In the genomic region with DNA sequence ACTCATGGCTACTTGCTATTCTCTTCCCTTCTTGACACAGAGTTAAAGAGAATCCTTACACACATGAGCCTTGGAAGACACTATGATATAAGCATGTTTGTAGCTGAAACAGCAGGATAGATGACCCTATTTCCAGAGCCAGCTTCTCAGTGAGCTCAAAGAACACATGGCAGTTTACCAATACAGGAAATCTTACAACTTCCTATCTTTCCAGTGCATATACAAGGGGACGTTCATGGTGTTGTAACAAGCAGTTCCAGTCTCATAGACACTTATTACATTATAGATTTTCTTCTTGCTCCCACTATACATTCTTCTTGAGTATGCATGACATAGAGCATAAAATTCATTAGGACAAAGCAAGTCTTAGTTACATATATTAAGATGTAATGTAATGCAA, we compare ENCODE assay signal across 33 mouse cellular contexts.
"Had no signal": no experiment of that assay in that cellular context is flagged by ENCODE, and none has a peak within 500 bp of the region (broad histone marks: within the 10 kb centered on the region; RNA-seq: fewer than 3 reads in every experiment).

No protein-coding gene starts in this region.

- H3K27me3 ChIP-seq: limb, embryonic 12.5 days; limb, embryonic 15.5 days; liver, embryonic 12.5 days; liver, embryonic 13.5 days; liver, embryonic 15.5 days; lung, embryonic 15.5 days; megakaryocyte, embryonic 14.5 days; midbrain, embryonic 12.5 days; midbrain, embryonic 13.5 days; midbrain, embryonic 15.5 days; neural tube, embryonic 12.5 days; neural tube, embryonic 13.5 days had no signal

- H3K27ac ChIP-seq: left cerebral cortex, adult 2 months; limb, embryonic 10.5 days; limb, embryonic 12.5 days; limb, embryonic 13.5 days; limb, embryonic 15.5 days; liver, embryonic 12.5 days; liver, embryonic 13.5 days; liver, embryonic 14.5 days; liver, embryonic 15.5 days; lung, embryonic 15.5 days; macrophage; midbrain, embryonic 10.5 days; midbrain, embryonic 12.5 days; midbrain, embryonic 13.5 days; midbrain, embryonic 15.5 days; neural tube, embryonic 12.5 days; neural tube, embryonic 13.5 days had no signal

- H3K4me2 ChIP-seq: limb, embryonic 12.5 days; limb, embryonic 13.5 days; limb, embryonic 15.5 days; liver, embryonic 11.5 days; liver, embryonic 12.5 days; liver, embryonic 13.5 days; liver, embryonic 15.5 days; lung, embryonic 14.5 days; lung, embryonic 15.5 days; midbrain, embryonic 12.5 days; midbrain, embryonic 13.5 days; midbrain, embryonic 15.5 days; neural tube, embryonic 12.5 days; neural tube, embryonic 13.5 days had no signal

- H3K9me3 ChIP-seq: limb, embryonic 10.5 days; limb, embryonic 12.5 days; limb, embryonic 13.5 days; limb, embryonic 15.5 days; liver, embryonic 12.5 days; liver, embryonic 13.5 days; liver, embryonic 15.5 days; lung, embryonic 15.5 days; megakaryocyte, embryonic 14.5 days; midbrain, embryonic 10.5 days; midbrain, embryonic 12.5 days; midbrain, embryonic 13.5 days; midbrain, embryonic 15.5 days; neural tube, embryonic 12.5 days; neural tube, embryonic 13.5 days had no signal

- ATAC-seq: liver, embryonic 12.5 days; liver, postnatal 0 days; lung, postnatal 0 days; midbrain, embryonic 13.5 days; midbrain, embryonic 15.5 days; midbrain, embryonic 16.5 days had no signal

- H3K4me1 ChIP-seq: limb, embryonic 10.5 days; limb, embryonic 13.5 days; limb, embryonic 15.5 days; liver, embryonic 12.5 days; liver, embryonic 13.5 days; liver, embryonic 15.5 days; lung, embryonic 15.5 days had no signal

- H3K9ac ChIP-seq: limb, embryonic 12.5 days; limb, embryonic 13.5 days; limb, embryonic 15.5 days; liver, embryonic 12.5 days; liver, embryonic 13.5 days; liver, embryonic 14.5 days; liver, embryonic 15.5 days; liver, postnatal 0 days; lung, embryonic 14.5 days; lung, embryonic 15.5 days; midbrain, embryonic 12.5 days; midbrain, embryonic 13.5 days; midbrain, embryonic 15.5 days; neural tube, embryonic 12.5 days; neural tube, embryonic 13.5 days had no signal

- DNase-seq: left cerebral cortex, postnatal 4 days; liver; liver, embryonic 13.5 days; liver, postnatal 0 days; lung, adult 18-20 months; lung, adult 2 months; lung, embryonic 14.5 days; lung, postnatal 10 days; lung, postnatal 14 days; lung, postnatal 36 days; lung, postnatal 4 days; midbrain, embryonic 14.5 days had no signal

- H3K36me3 ChIP-seq: limb, embryonic 10.5 days; limb, embryonic 12.5 days; limb, embryonic 13.5 days; limb, embryonic 15.5 days; liver, embryonic 12.5 days; liver, embryonic 13.5 days; liver, embryonic 15.5 days; lung, embryonic 15.5 days; midbrain, embryonic 10.5 days; midbrain, embryonic 12.5 days; midbrain, embryonic 13.5 days; midbrain, embryonic 15.5 days; neural tube, embryonic 12.5 days; neural tube, embryonic 13.5 days had no signal

- H3K4me3 ChIP-seq: left cerebral cortex, adult 2 months; limb, embryonic 10.5 days; limb, embryonic 12.5 days; limb, embryonic 13.5 days; limb, embryonic 15.5 days; liver, embryonic 12.5 days; liver, embryonic 13.5 days; liver, embryonic 15.5 days; lung, embryonic 15.5 days; megakaryocyte, embryonic 14.5 days; midbrain, embryonic 10.5 days; midbrain, embryonic 12.5 days; midbrain, embryonic 13.5 days; midbrain, embryonic 15.5 days; myocyte; neural tube, embryonic 12.5 days; neural tube, embryonic 13.5 days had no signal
